Comparison of ENCODE assay signal across 1 mouse cellular context in genomic region chr13:30572971-30573370, GRCm38 (mm10).
TF ChIP-seq lines count a peak whose summit lies in the region.

No protein-coding gene starts in this region.

TF ChIP-seq in CH12.LX, 34 proteins besides CTCF, POLR2A, EP300 and RAD21 (continued from another document):
- TF ChIP-seq TBP (conservative IDR thresholded peaks at IDR 0.05; ENCODE audit: low read depth, low read length) (no peak), TCF12 (IDR thresholded peaks at IDR 0.05; ENCODE audit: low read depth, low read length) (peak; percentile 75), MEF2A (IDR thresholded peaks at IDR 0.05; ENCODE audit: borderline replicate concordance, low read depth, low read length) (peak; percentile 76), BHLHE40 (IDR thresholded peaks at IDR 0.05; ENCODE audit: low read depth, low read length) (peak; percentile 35), ELF1 (IDR thresholded peaks at IDR 0.05; ENCODE audit: low read depth, low read length) (peak; percentile 64; the same call in 1 of the 2 replicates), ETS1 (conservative IDR thresholded peaks at IDR 0.05; ENCODE audit: low read depth, low read length) (peak; percentile 57; the same call in 1 of the 2 replicates), SMC3 (IDR thresholded peaks at IDR 0.05; ENCODE audit: low read depth, low read length) (peak; percentile 32), ZMIZ1 (IDR thresholded peaks at IDR 0.05; ENCODE audit: low read depth, low read length) (no peak)
